Mouse (Mus musculus): ENCODE measurements around the gene Dnaic2. TPM values are rescaled to one million over a fixed set of nuclear protein-coding genes. Genes with fewer than 3 reads are reported as not detected.
A peak's percentile ranks its signal among the peaks of the same experiment; 100 is the strongest.

Gene Dnaic2
- total RNA-seq, 2 experiments from 2014 or later, result 0.46 TPM; not detected in 1

- DNase-seq, result peak in 1 of 2 experiments; percentile 17
Observed at GRCm38 (mm10) chr11:114747564-114748138, 20.4 kb downstream of the Dnaic2 start.

GRCm38 (mm10) chr11:114764820-114765818 lies 37.9 kb downstream of the Dnaic2 start, which contains the start of gene Kif19a:
TSS of gene Kif19a (plus strand) at chr11:114765388.
- DNase-seq, result peak; percentile 68 to 76

DNA sequence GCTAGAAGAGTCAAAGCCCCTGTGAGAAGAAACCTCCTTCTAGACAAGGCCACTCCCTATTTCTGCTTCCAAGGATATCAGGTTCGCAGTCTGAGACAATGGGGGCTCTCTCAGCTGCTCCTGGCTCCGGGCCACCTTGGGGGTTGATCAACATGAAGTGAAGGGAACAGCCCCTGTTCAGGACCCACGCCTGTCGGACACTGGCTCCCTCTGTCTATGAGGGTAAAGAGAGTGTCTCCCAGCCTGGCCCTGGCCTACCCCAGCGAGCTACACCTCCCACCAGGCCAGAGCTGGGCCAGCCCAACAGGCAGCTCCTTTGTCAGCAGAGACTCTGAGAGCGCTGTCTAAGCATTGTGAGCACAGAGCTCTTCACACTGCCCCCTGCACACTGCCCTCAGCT lies 42.7 kb downstream of the Dnaic2 start:
- DNase-seq, result no peak

GRCm38 (mm10) chr11:114771896-114772295 lies 44.7 kb downstream of the Dnaic2 start:
- no peak for DNase-seq

DNA sequence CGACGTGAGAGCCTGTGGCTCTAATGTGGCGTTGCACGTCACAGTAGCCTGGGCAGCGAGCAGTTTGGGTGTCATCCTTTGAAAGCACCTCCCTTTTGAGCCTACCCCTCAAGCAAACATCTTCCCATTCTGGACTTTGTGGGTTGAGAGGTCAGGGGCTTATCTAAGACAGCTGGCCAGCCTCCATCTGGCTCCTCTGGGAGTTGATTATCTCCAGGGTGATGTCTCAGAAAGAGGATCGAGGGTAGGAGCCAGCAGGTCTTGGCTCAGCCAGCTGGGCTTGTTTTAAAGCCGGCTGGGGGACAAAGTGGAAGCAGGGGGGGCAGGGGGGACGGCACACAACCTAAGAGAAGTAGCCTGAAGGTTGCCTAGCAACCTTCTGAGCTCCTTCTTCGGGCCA lies 52.9 kb downstream of the Dnaic2 start:
- peak; percentile 58 to 65 for DNase-seq

DNA sequence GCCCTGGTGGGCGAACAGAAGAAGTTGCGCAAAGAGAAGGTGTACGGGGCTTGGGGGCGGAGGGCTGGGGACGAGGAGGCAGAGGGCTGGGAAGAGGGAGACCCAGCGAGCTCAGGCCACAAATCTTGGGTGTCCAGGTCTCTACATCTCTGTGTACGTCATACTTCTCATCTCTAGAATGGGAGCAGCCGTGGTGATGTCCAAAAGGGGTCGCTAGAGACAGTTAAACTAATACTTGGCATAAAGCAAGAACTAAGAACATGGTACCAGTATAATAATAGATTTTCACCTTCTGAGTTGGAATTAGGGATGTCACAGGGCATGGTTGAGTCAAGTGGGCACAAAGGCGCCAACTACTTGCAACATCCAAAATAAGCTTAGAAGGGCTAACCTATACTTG lies 58.7 kb downstream of the Dnaic2 start:
- no peak for DNase-seq

DNA sequence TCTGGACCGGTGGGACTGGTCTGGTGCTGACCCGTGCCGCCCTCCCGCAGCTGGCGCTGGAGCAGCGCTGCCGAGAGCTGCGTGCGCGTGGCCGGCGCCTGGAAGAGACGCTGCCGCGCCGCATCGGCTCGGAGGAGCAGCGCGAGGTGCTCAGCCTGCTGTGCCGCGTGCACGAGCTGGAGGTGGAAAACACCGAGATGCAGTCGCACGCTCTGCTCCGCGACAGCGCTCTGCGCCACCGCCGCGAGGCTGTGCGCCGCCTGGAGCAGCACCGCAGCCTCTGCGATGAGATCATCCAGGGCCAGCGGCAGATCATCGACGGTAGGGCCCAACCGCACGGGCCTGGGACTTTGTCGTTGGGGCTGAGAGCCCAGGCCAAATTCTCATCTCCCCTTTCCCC lies 59.1 kb downstream of the Dnaic2 start:
- DNase-seq, result no peak

- DNase-seq, result no peak
Observed at GRCm38 (mm10) chr11:114787611-114788010, 60.4 kb downstream of the Dnaic2 start.

DNA sequence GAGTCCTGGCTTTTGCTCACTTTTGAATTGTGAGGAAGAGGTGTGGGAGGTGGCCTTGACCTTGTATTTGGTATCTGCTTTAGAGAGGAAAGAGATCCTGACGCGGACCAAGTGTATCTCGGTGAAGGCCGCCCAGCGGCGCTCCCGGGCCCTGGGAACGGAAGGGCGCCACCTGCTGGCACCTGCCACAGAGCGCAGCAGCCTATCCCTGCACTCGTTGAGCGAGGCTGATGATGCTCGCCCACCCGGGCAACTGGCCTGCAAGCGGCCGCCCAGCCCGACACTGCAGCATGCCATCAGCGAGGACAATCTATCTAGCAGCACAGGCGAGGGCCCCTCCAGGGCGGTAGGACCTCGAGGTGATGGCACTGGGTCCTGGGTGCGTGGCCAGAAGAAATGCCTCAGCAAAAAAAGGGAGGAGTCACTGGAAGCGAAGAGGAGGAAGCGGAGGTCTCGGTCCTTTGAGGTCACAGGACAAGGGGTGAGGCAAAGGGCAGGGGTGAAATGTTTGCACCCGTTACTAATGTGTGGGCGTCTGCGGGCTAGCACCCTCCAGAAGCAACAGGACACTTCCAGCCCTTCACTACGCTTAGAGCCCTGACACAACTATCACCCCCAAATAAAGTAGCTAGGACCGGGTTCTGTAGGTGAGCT lies 62.0 kb downstream of the Dnaic2 start:
- DNase-seq, result peak; percentile 79 to 87

DNA sequence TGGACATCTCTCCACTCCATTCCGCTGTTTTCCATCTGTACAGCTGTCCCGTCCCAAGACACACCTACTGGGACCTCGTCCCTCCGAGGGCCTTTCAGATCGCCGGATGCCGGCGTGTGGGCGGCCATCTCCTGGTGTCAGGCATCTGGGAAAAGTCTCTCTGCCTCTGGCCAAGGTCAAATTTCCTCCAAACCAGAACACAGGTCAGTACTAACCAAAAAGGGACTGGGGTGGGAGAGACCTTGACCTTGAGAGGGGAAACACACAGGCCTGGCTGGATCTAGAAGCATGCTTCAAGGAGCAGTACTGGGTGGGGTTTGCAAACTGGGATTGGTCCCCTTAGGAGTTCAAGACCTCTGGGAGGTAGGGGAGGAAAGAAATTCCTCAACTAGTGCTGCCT lies 62.5 kb downstream of the Dnaic2 start:
- no peak for DNase-seq

DNA sequence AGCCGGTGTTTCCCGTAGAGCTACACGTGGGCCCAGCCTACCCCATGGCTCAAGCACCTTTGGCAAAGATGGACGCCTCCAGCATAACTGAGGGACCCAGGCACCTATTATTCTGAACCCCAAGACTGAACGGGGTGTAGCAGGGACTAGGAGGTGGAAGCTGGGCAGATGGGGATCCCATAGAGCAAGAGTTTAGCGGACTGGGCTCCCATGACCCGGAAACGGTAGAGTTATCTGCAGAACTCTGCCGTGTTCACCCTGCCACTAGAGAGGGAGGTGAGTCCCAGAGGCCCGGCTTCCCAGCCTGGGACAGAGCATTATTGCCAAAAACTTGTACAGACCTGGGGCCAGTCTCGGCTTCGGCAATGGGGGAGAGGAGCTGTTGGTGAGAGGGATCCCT lies 63.0 kb downstream of the Dnaic2 start:
- no peak for DNase-seq

DNA sequence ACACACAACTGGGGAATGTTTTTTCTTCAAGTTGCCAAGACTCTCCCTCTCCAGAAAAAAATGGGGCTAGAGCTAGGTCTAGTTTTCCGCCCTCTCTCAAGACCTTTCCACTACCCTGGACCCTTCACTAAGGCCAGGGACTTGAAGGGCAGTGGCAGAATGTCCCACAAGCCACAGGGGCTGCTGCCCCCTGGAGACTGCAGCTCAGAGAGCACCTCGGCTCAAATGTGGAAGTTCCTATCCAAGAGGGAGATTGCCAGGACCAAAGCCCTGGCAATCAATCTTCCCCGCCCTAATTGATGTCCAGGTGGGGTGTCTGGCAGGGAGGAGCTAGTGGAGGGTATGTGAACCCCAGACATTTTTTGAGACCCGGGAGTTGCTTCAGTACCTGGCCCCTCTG lies 63.6 kb downstream of the Dnaic2 start:
- DNase-seq, result no peak

DNA sequence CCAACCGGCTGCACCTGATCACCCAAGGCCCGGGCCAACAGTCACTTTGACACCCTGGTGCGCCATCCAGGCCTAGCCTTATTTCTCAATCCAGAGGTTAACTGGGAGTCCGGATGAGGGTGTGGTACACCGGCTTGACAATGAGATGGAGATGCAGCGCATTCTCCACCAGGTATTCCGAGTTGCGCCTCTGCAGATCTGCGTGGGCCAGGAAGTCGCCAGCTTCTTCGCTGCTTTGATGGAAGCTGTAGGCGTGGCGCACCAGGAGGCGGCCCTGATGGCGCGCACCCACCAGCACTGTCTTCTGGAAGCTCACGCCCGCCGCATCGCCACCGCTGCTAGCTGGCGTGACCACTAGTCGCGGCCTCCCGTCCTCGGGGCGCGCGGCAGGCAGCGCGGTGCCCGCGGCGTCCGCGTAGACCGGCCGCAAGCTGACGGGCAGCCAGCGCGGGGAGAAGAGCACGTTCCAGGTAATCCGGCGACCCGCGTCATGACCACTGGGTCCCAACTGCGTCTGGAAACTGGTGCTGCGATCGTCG lies 64.2 kb downstream of the Dnaic2 start:
- DNase-seq, result no peak

GRCm38 (mm10) chr11:114791891-114792411 lies 64.7 kb downstream of the Dnaic2 start:
- no peak for DNase-seq

- no peak for DNase-seq
Observed at GRCm38 (mm10) chr11:114792931-114793494, 65.8 kb downstream of the Dnaic2 start.

DNA sequence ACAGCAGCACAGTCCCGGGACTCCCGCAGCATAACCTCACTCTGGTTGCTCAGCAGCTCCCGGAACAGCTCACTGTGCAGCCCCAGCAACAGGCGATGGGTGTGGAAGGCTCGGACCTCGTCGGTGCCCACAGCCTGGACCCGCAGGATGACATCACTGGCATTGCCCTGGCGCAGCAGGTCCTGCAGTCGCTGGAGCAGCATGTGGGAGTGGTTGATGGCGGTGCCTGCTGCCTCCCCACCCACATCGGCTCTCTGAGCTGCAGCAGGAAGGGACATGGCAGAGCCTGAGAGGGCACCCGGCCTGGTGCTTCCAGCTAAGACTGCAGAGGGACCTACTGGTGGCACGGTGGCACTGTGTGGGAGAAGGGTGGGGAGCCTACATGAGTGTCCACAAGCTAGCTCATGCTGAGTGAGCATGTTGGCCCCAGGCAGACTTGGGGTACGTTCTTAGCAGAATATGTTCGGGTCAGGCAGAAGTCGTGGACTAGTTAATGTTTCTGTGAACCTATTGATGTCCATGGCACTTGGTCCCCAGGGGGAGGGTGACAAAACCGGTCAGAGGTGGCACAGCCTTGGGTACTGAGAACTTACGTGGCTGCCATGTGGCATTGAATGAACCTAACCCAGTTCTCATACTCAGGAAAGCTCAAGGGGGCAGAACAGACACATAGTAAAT lies 66.8 kb downstream of the Dnaic2 start:
- DNase-seq, result no peak

DNA sequence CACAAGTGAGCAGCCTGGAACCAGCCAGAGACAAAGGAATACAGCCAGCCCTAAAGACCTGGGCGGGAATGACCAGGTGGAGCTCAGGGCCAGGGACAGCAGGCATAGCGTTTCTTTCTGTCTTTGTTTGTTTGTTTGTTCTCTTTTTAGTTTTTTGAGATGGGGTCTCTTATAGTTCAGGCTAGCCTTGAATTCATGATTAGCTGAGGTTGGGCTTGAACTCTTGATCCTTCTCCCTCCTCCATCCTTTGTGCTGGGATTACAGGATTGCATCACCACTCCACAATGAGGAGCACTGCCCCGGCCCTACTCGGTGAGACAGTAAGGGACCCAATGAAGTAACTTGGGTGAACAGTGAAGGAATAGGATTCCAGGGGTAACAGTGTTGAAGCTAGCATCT lies 67.5 kb downstream of the Dnaic2 start:
- DNase-seq, result no peak

GRCm38 (mm10) chr11:114795231-114795746 lies 68.1 kb downstream of the Dnaic2 start:
- DNase-seq, result peak; percentile 33 to 67

GRCm38 (mm10) chr11:114795848-114796322 lies 68.7 kb downstream of the Dnaic2 start, which contains the start of gene Btbd17:
TSS of gene Btbd17 (minus strand) at chr11:114795945.
- DNase-seq, result no peak

DNA sequence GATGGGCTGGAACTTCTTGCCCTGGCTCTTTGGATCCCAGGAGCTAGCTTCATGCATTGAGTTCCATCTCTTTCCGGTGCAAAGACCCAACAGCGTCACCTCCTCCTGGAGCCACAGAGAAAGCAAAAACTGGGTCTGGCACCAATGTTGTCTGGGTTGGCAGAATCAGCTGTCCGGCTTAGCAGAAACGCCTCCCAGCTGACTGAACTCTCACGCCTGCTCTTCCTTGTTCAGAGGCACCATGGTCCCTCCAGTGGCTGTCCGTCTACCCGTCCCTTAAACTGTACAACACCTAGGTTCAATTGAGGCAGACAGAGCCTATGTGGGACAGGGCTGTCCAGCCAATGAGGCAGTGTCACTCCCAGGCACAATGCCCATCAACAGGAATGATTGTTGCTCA lies 70.0 kb downstream of the Dnaic2 start:
- DNase-seq, result no peak

GRCm38 (mm10) chr11:114797981-114798380 lies 70.8 kb downstream of the Dnaic2 start:
- DNase-seq, result no peak
